Mouse (Mus musculus): ENCODE data around the gene Ppp2r2c. TPM values are rescaled to one million over a fixed set of nuclear protein-coding genes. Genes with fewer than 3 reads are reported as not detected.
A peak's percentile ranks its signal among the peaks of the same experiment; 100 is the strongest.

Ppp2r2c gene
- polyA plus RNA-seq, 1 experiment from 2014 or later = 17.1 TPM

- Histone ChIP-seq H3K4me1 (ENCODE audit: control insufficient read depth, insufficient read depth, low read length) (no peaks in the 10 kb centered on the region), H3K4me3 (ENCODE audit: low read depth, low read length) (no peak overlapping the region), H3K27me3 (replicated peaks; ENCODE audit: control insufficient read depth, insufficient read depth, low read length) (no peaks in the 10 kb centered on the region), H3K9me3 (replicated peaks; ENCODE audit: control insufficient read depth, low read length) (no peaks in the 10 kb centered on the region), H3K4me2 (ENCODE audit: low read length) (no peak overlapping the region), H3K9ac (ENCODE audit: low read length) (no peak overlapping the region), H3K27ac (ENCODE audit: low read depth, low read length) (no peak overlapping the region), H3K36me3 (ENCODE audit: control insufficient read depth, insufficient read depth, low read length) (no peaks in the 10 kb centered on the region)
- no peak for ATAC-seq
- no peak for DNase-seq (ENCODE audit: low spot score)
- 85% methylated on average over 14 of the region's 14 CpGs for WGBS
Observed at GRCm38 (mm10) chr5:36996410-36996809, 128.1 kb downstream of the Ppp2r2c start.

DNA sequence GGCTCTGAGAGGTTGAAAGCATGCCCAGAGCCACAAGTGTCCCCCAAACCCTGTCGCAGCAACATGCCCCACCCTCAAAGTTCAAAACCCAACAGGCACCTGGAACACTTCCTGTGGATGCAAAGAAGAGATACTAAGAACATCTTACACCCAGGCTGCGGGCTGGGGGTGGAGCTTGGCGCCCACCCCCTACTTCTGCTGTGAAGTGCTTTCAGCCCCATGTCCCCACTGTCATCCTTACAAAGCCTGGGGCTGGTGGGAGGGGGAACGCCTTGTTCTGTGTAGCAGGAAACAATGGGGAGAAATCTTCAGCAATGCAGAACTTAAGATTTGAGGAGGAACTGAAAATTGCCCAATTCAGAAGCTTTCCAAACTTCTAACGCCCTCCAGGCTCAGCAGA lies 129.7 kb downstream of the Ppp2r2c start:
- Histone ChIP-seq H3K36me3 (ENCODE audit: control insufficient read depth, insufficient read depth, low read length) (no peaks in the 10 kb centered on the region), H3K9me3 (replicated peaks; ENCODE audit: control insufficient read depth, low read length) (no peaks in the 10 kb centered on the region), H3K27ac (ENCODE audit: low read depth, low read length) (no peak overlapping the region), H3K4me1 (ENCODE audit: control insufficient read depth, insufficient read depth, low read length) (no peaks in the 10 kb centered on the region), H3K4me3 (ENCODE audit: low read depth, low read length) (no peak overlapping the region), H3K4me2 (ENCODE audit: low read length) (no peak overlapping the region), H3K27me3 (replicated peaks; ENCODE audit: control insufficient read depth, insufficient read depth, low read length) (no peaks in the 10 kb centered on the region), H3K9ac (ENCODE audit: low read length) (no peak overlapping the region)
- ATAC-seq (no peak), DNase-seq (ENCODE audit: low spot score) (no peak)
- 43% methylated on average over 5 of the region's 5 CpGs for WGBS

- no peaks in the 10 kb centered on the region for H3K27me3 ChIP-seq (replicated peaks; ENCODE audit: control insufficient read depth, insufficient read depth, low read length)
- no peaks in the 10 kb centered on the region for H3K36me3 ChIP-seq (ENCODE audit: control insufficient read depth, insufficient read depth, low read length)
- no peak for ATAC-seq
- DNase-seq (ENCODE audit: low spot score) = no peak
- no peak overlapping the region for H3K4me3 ChIP-seq (ENCODE audit: low read depth, low read length)
- H3K9ac ChIP-seq (ENCODE audit: low read length) = no peak overlapping the region
- no peaks in the 10 kb centered on the region for H3K4me1 ChIP-seq (ENCODE audit: control insufficient read depth, insufficient read depth, low read length)
- no peak overlapping the region for H3K27ac ChIP-seq (ENCODE audit: low read depth, low read length)
- H3K9me3 ChIP-seq (replicated peaks; ENCODE audit: control insufficient read depth, low read length) = no peaks in the 10 kb centered on the region
- H3K4me2 ChIP-seq (ENCODE audit: low read length) = no peak overlapping the region
- WGBS = 87% methylated on average over 9 of the region's 9 CpGs
Observed at GRCm38 (mm10) chr5:37001002-37001401, 132.7 kb downstream of the Ppp2r2c start.

DNA sequence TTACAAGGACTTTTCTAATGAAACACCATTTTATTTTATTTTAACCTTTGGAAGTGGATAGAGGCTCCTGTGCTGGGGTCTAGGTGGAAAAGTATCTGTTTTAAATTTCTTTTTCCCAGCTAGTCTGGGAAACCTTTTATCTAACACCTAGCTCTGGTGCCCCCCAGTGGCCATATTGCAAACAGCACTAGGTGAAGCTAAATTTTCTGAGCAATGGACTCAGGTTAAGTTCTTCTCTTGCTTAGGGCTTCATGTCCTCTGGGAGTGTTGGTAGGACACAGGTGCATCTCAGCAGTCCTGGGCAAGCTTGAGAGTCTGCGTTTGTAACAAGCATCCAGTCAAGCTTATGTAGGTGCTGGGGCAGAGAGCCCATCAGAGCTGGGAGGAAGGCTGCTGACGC lies 133.7 kb downstream of the Ppp2r2c start:
- Histone ChIP-seq H3K36me3 (ENCODE audit: control insufficient read depth, insufficient read depth, low read length) (no peaks in the 10 kb centered on the region), H3K27ac (ENCODE audit: low read depth, low read length) (no peak overlapping the region), H3K9me3 (replicated peaks; ENCODE audit: control insufficient read depth, low read length) (no peaks in the 10 kb centered on the region), H3K4me2 (ENCODE audit: low read length) (no peak overlapping the region), H3K27me3 (replicated peaks; ENCODE audit: control insufficient read depth, insufficient read depth, low read length) (no peaks in the 10 kb centered on the region), H3K4me3 (ENCODE audit: low read depth, low read length) (no peak overlapping the region), H3K4me1 (ENCODE audit: control insufficient read depth, insufficient read depth, low read length) (no peaks in the 10 kb centered on the region), H3K9ac (ENCODE audit: low read length) (no peak overlapping the region)
- no peak for ATAC-seq
- DNase-seq (ENCODE audit: low spot score) = peak; percentile 81
- 51% methylated on average over 2 of the region's 2 CpGs for WGBS

Other genes starting within 250 kb of the Ppp2r2c start
- gene D5Ertd579e, start 172.5 kb upstream of the Ppp2r2c start, polyA plus RNA-seq (2014; fragmentation: Nextera tagmentation; extraction: Ambion mirVana) = 30.2 and 38.6 TPM in 2 replicates
- gene Bloc1s4, start 119.9 kb upstream of the Ppp2r2c start, polyA plus RNA-seq (2014; fragmentation: Nextera tagmentation; extraction: Ambion mirVana) = 23.9 and 27.7 TPM in 2 replicates
- 394 and 418 TPM in 2 replicates for gene Mrfap1, start 71.7 kb upstream of the Ppp2r2c start, polyA plus RNA-seq (2014; fragmentation: Nextera tagmentation; extraction: Ambion mirVana)
- gene Man2b2, start 37.9 kb upstream of the Ppp2r2c start, polyA plus RNA-seq (2014; fragmentation: Nextera tagmentation; extraction: Ambion mirVana) = 5.7 and 7.4 TPM in 2 replicates
- gene Wfs1, start 120.7 kb downstream of the Ppp2r2c start, polyA plus RNA-seq (2014; fragmentation: Nextera tagmentation; extraction: Ambion mirVana) = 3.7 and 6.3 TPM in 2 replicates
- 1.1 and 1.5 TPM in 2 replicates for gene Gm1043, start 216.9 kb downstream of the Ppp2r2c start, polyA plus RNA-seq (2014; fragmentation: Nextera tagmentation; extraction: Ambion mirVana)